Mouse (Mus musculus) lung, postnatal 0 days (tissue): ENCODE measurements around the gene Morc2b. TPM values are rescaled to one million over a fixed set of nuclear protein-coding genes. Genes with fewer than 3 reads are reported as not detected.
A peak's percentile ranks its signal among the peaks of the same experiment; 100 is the strongest.

Experiments
- ATAC-seq: fragments of 200-750 bp; cut with Nextera tagmentation; 2 replicates; pipeline ENCODE4 v1.8.0; 2017; ENCODE audit warnings: moderate library complexity
- DNase-seq: peaks from one replicate; pipeline ENCODE4 v3.0.0-alpha.2; 2016; ENCODE audit warnings: low spot score
- H3K27ac ChIP-seq: fragments of 300-500 bp; sonication (generic); 2 replicates; pipeline ENCODE4 v1.5.1; 2014; ENCODE audit warnings: antibody characterized with exemption, mild to moderate bottlenecking, low read length, mixed read lengths
- H3K27me3 ChIP-seq: fragments of 300-500 bp; sonication (generic); replicated peaks from 2 replicates; pipeline ENCODE4 v1.6.1; 2014; ENCODE audit warnings: low read length, mixed read lengths; ENCODE audit not compliant: insufficient read depth
- H3K36me3 ChIP-seq: fragments of 300-500 bp; sonication (generic); 2 replicates; pipeline ENCODE4 v1.6.1; 2014; ENCODE audit warnings: low read length, mixed read lengths; ENCODE audit not compliant: insufficient read depth
- H3K4me1 ChIP-seq: fragments of 300-500 bp; sonication (generic); 2 replicates; pipeline ENCODE4 v1.6.1; 2014; ENCODE audit warnings: antibody characterized with exemption, low read depth, low read length, mixed read lengths; ENCODE audit not compliant: insufficient read depth
- H3K4me2 ChIP-seq: fragments of 300-500 bp; sonication (generic); replicated peaks from 2 replicates; pipeline ENCODE4 v1.6.1; 2014; ENCODE audit warnings: low read depth, mild to moderate bottlenecking, low read length, moderate library complexity, mixed read lengths
- H3K4me3 ChIP-seq: fragments of 300-500 bp; sonication (generic); 2 replicates; pipeline ENCODE4 v1.5.1; 2014; ENCODE audit warnings: low read depth, low read length
- H3K9ac ChIP-seq: fragments of 300-500 bp; sonication (generic); replicated peaks from 2 replicates; pipeline ENCODE4 v1.6.1; 2014; ENCODE audit warnings: low read depth, mild to moderate bottlenecking
- H3K9me3 ChIP-seq: fragments of 300-500 bp; sonication (generic); 2 replicates; pipeline ENCODE4 v1.6.1; 2016; ENCODE audit warnings: low read length, mixed read lengths
- CTCF ChIP-seq: IDR thresholded peaks from 2 replicates; pipeline ENCODE4 v1.5.1; 2016; ENCODE audit warnings: antibody characterized with exemption, mild to moderate bottlenecking
- EP300 ChIP-seq: IDR thresholded peaks from 2 replicates; pipeline ENCODE4 v1.6.1; 2016; ENCODE audit warnings: antibody characterized with exemption, mild to moderate bottlenecking, control low read depth
- WGBS: fragments of 180-500 bp; shearing (Covaris S2); extraction: QIAGEN DNeasy Blood & Tissue Kit; methylation state at CpG from one replicate; pipeline ENCODE4 v1.1.7; 2014; 5-methylcytosine and 5-hydroxymethylcytosine counted together
- polyA plus RNA-seq: library from polyadenylated mRNA; unstranded; fragments of >200 nt; fragmentation: Nextera tagmentation; extraction: Ambion mirVana; gene quantifications from 2 replicates; pipeline ENCODE4 v1.2.1, GENCODE M21; 2015

The Morc2b gene
- polyA plus RNA-seq, 1 experiment from 2014 or later, result not detected

GRCm38 (mm10) chr17:33091630-33092029, 47.9 kb downstream of the Morc2b start:
- WGBS, result 59% methylated on average over 1 of the region's 1 CpGs
- peak overlapping the region; percentile 94 for H3K27ac ChIP-seq
- H3K9ac ChIP-seq, result no peak overlapping the region
- ATAC-seq (peak; percentile 41), DNase-seq (peak; percentile 80)
- no peaks in the 10 kb centered on the region for H3K9me3 ChIP-seq
- peaks cover 7% of the 10 kb centered on the region; the same call in 1 of the 2 replicates for H3K4me1 ChIP-seq
- no peak overlapping the region; the same call in 1 of the 2 replicates for H3K4me2 ChIP-seq
- no peaks in the 10 kb centered on the region for H3K36me3 ChIP-seq
- H3K4me3 ChIP-seq, result no peak overlapping the region; the same call in 1 of the 2 replicates
- H3K27me3 ChIP-seq, result no peaks in the 10 kb centered on the region
- TF ChIP-seq EP300, result peak; percentile 39; the same call in 1 of the 2 replicates
- TF ChIP-seq CTCF, result no peak

GRCm38 (mm10) chr17:33089220-33089949, 50.1 kb downstream of the Morc2b start, which contains the start of gene Zfp563:
Gene Zfp563, plus strand, starts transcription at chr17:33089310.
- no peaks in the 10 kb centered on the region for H3K9me3 ChIP-seq
- H3K9ac ChIP-seq, result peak within 1 kb of the TSS; percentile 56
- ATAC-seq (peak; percentile 90), DNase-seq (peak; percentile 96)
- H3K4me3 ChIP-seq, result peak within 1 kb of the TSS; percentile 55
- H3K4me2 ChIP-seq, result peak within 1 kb of the TSS; percentile 60
- H3K4me1 ChIP-seq, result peaks cover 7% of the 10 kb centered on the region; the same call in 1 of the 2 replicates
- peak within 1 kb of the TSS; percentile 89 for H3K27ac ChIP-seq
- TF ChIP-seq CTCF (peak; percentile 45), EP300 (no peak)
- no peaks in the 10 kb centered on the region for H3K36me3 ChIP-seq
- H3K27me3 ChIP-seq, result no peaks in the 10 kb centered on the region
- WGBS, result 3% methylated on average over 34 of the region's 34 CpGs

DNA sequence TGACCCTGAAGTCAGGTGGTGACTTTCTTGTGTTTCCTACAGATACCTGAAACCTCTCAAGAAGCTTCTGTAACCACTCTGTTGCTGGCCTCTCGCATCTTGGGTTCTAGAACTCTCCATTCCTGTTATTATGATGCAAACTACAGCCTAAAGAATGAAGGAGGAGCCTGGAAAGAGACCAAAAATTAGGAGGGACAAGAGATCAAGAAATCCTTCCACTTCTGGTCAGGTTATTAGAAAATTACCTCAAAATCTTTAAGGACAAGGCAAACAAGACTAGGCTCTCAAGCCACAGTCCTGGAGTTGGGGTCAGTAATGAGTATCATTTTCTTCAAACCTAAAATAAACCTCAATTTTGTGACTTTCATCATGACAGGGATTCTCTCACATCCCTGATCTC, 71.5 kb downstream of the Morc2b start, which contains the start of gene 4921501E09Rik:
Gene 4921501E09Rik, minus strand, starts transcription at position 101 of the 400 bp plus-strand sequence.
- Histone ChIP-seq H3K27me3 (no peaks in the 10 kb centered on the region), H3K9ac (no peak within 1 kb of the TSS), H3K4me3 (no peak within 1 kb of the TSS), H3K36me3 (no peaks in the 10 kb centered on the region), H3K4me2 (no peak within 1 kb of the TSS), H3K4me1 (no peaks in the 10 kb centered on the region), H3K9me3 (no peaks in the 10 kb centered on the region), H3K27ac (no peak within 1 kb of the TSS)
- ATAC-seq (no peak), DNase-seq (no peak)
- WGBS, result 36% methylated on average over 1 of the region's 1 CpGs
- TF ChIP-seq CTCF (no peak), EP300 (no peak)

Other genes starting within 250 kb of the Morc2b start
- 3.9 and 4.9 TPM in 2 replicates for gene Zfp870, start 248.0 kb downstream of the Morc2b start, polyA plus RNA-seq
- gene Cyp4f14, start 222.3 kb downstream of the Morc2b start, polyA plus RNA-seq, result not detected in 2 replicates
- 20.8 and 22.0 TPM in 2 replicates for gene Cyp4f13, start 192.3 kb downstream of the Morc2b start, polyA plus RNA-seq
- 7.6 and 7.8 TPM in 2 replicates for gene Zfp472, start 173.9 kb downstream of the Morc2b start, polyA plus RNA-seq
- 7.3 and 8.4 TPM in 2 replicates for gene Zfp952, start 146.6 kb downstream of the Morc2b start, polyA plus RNA-seq
- gene Zfp763, start 106.3 kb downstream of the Morc2b start, polyA plus RNA-seq, result 6.9 and 7.6 TPM in 2 replicates
- gene 4921501E09Rik, start 71.6 kb downstream of the Morc2b start, polyA plus RNA-seq, result not detected in 2 replicates
- gene Zfp563, start 50.4 kb downstream of the Morc2b start, polyA plus RNA-seq, result 6.8 and 7.6 TPM in 2 replicates
- not detected in 2 replicates for gene Olfr55, start 28.8 kb upstream of the Morc2b start, polyA plus RNA-seq
- not detected in 2 replicates for gene Olfr239, start 51.6 kb upstream of the Morc2b start, polyA plus RNA-seq
- gene Olfr1564, start 82.0 kb upstream of the Morc2b start, polyA plus RNA-seq, result not detected in 2 replicates
- gene Zfp955a, start 115.5 kb upstream of the Morc2b start, polyA plus RNA-seq, result 9.4 and 9.6 TPM in 2 replicates
- gene Olfr63, start 125.0 kb upstream of the Morc2b start, polyA plus RNA-seq, result 0.01 TPM in 2 replicates
- gene Zfp955b, start 149.9 kb upstream of the Morc2b start, polyA plus RNA-seq, result 6.6 and 7.4 TPM in 2 replicates
- 3.7 and 4.4 TPM in 2 replicates for gene Zfp81, start 219.2 kb upstream of the Morc2b start, polyA plus RNA-seq